Mouse (Mus musculus): ENCODE results near the gene Ubqln3.

Ubqln3 gene

DNA sequence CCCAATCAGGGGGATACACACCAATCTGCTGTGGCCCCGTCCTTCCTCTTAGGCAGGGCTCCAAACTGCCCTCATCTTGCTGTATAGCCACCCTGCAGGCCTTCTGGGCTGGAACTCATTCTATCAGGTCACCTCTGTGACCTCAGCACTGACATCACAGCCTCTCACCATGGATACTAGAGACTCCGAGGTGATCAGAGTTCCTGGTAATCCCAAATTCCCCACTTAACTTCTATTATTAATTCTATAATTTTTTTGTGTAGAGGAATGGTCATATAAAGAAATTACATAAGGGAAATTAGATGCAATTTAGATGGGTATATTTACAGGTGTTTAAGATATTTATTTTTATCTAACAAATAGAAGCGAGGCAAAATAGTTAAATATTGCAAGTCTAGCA is at the start of gene Ubqln3:
Ubqln3 (minus strand) TSS at position 101 of the 400 bp plus-strand sequence.
- no peak for DNase-seq (ENCODE audit: low spot score)

DNA sequence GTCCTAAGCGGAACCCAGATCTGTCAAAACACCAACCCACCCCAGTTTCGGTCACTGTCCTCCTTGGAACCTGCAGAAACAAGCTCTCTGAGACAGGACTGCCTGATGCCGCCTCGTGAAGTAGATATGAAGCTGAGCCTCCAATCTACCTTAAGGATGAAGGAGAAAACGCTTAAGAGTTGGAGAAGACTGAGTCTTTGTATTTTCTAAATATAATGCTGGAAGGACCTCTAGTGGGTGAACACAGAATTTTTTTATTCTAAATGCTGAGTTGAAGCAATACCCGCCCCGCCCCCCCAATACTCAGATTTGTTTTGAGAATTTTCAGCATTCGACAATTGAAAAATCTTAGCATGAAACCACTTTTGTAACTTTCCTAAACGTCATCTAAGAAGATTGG is 48.2 kb upstream of the Ubqln3 start:
- no peak for DNase-seq (ENCODE audit: low spot score)

DNA sequence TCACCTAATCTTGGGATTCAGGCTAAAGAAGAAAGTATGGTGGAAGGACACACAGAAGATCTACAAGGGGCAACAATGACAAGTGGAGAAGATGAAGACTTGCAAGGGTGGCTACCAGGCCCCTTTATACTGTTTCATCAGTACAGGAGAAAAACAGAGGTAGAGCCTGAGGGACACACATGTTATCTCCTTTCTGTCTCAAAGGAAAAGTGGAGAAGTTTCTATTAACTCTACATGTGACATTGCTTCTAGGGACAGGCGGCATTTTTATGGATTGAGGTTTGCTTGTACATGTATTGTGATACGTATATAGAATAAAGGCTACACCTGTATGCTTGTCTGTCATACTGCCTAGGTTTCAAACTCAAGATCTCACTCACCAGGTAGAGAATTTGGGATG is 40.2 kb upstream of the Ubqln3 start, which contains the start of gene Olfr648:
Olfr648 (minus strand) TSS at position 101 of the 400 bp plus-strand sequence.
- no peak for DNase-seq (ENCODE audit: low spot score)

DNA sequence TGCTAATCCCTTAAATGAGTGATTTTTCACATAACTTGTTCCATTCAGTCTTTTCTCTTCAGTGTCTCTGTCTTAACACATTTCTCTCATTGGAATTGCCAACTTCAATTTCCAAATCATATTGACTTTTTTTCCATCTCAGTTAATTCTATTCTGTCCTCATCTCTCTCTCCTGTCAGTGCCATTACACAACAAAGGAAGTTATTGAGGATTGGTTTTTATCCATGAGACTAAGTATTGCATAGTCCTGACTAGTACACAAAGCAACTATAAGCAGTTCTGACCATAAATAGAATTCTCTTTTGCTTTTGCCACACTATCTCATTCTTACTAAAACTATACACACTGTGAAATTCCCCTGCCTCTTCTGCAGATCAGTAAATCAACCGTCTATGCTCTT is 36.0 kb upstream of the Ubqln3 start:
- DNase-seq (ENCODE audit: low spot score), result no peak

DNA sequence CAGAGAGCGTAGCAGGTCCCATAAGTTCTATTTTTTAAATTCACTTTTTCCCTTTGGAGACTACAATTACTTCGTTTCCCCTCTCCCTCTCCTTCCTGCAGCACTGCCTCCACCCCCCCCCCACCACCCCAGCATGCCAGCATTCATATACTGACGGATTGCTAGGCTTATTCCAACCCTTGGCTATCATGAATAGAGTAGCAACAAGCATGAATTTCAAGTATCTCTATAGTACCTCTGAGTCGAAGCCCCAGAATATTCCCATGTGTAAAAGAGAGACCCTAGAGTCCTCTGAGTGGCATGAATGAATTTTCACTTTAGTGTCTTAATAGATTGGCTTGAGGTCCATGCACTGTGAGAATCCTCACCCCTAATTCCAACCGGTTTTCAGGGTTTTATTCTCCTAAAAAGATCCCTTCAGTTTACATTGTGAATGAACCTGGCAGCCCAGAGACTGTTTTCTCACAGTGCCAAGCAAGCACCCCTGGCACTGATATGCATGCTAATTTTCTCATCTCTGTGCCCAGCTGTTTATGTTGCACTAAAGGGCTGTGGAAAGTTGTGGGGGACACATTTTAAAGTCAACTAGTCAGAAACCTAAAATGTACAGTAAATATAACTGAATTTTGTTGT is 35.5 kb upstream of the Ubqln3 start:
- DNase-seq (ENCODE audit: low spot score), result no peak

DNA sequence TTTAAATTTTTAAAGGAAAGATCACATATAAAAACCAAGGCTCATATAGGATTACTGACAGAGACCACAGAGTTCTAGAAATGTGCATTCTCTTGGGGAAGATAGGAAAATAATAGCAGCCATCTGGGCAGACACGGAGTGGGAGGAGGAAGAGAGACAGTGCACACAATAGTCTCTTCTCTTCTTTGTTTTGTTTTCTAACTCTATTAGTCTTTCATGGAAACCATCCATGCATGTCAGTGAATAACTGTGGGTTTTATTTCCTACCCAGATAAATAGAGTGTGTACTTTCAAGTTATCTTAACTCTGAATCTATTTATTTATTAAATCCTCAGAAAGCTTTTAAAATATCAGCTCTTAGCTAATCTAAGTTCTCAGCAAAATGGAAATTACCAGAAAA is 32.0 kb upstream of the Ubqln3 start:
- DNase-seq (ENCODE audit: low spot score), result no peak

DNA sequence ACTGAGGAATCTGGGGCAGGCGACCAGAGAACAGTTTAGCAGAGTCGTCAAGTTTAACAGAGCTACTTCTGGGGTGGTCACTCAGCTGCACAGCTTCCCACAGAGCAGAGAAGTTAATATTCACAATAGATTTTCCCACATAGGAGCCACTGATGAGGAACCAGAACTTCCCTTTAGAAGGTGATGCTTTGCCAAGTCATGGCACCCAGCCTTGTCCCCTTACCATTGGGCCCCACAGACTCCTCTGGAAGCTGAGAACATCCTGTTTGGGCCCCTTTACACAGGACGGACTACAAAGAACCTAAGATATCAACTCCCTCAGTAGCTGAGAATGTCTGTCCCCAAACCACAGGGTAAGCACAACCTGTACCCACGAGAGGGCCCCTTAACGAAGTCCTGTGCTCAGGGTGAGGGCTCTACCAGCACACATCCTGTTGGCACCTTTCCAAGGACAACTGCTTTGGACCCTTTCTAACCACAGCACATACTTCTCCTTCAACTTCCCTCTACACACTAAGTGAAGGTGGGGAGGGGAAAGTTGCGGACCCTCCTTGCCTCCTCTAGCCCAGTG is 26.6 kb upstream of the Ubqln3 start:
- DNase-seq (ENCODE audit: low spot score), result no peak

DNA sequence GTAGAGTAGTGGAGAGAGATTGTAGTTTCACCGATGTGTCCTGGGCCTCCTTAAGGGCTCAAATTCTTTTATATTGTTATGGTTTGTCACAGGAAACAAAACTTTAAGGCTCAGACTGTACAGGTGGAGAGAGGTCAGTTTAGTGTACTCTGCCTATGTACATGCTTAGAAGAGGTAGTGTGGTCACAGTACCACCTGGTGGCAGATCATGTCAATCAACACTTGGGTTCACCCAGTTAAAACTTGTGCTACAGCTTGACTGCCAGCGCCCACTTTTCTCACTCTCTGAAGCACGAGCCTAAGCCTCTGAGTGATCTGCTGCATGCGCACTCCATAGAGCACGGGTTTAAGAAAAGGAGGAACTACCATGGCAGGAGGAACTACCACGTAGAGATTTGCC is 24.0 kb upstream of the Ubqln3 start:
- no peak for DNase-seq (ENCODE audit: low spot score)

DNA sequence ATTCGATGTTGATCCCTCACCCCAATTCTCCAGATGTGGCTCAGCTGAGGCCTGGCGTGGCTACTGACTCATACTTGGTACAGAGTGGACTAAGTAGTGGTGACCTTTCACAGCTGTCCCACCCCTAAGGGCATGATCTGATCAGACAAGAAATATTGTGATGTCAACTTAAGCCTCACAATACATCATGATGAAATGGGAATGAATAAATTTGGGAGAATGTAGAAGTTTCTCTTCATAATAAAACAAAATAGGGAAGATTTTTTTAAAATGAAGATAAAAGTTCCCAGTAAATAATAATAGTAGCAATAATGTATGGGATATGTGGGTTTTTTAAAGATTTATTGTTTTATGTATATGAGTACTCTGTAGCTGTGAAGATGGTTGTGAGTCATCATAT is 7.4 kb upstream of the Ubqln3 start, which contains the start of gene Ubqlnl:
Ubqlnl (minus strand) TSS at position 101 of the 400 bp plus-strand sequence.
- DNase-seq (ENCODE audit: low spot score), result no peak

DNA sequence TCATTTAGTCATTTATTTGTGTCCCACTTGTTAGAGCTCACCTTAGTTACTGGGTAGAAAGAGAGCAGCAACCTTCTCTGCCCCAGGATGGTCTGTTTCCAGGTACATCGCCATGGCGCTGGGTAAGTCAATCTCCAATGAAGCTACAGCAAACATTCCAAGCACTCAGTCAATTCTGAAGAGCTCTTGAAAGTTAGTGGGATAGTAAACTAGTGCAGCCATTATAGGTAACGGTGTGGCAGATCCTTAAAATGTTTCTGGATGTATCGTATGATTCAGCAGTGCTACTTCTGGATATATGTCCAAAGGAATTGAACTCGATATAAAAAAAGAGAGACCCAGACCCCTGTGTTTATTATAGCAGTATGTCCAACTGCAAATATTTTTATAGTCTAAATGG is 5.8 kb downstream of the Ubqln3 start, which contains the start of gene Olfr643:
Olfr643 (minus strand) TSS at position 101 of the 400 bp plus-strand sequence.
- no peak for DNase-seq (ENCODE audit: low spot score)

DNA sequence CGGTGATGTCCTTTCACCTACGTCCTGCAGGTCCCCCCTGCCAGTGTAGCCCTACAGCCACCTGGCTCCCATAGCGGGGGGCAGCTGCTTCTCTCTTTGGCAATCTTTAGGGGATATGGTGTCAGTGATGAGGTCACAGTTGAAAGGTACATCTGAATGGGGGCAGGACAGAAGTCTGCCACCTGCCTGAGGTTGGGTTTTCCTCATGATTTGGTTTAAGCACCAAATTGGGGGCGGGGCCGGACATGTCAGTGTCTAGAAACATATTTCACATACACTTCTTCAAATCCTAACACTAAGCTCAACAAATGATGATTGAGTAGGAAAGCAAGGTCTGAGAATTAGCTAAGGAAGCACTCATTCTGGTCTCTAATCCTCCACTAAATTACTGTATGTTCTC is 13.4 kb downstream of the Ubqln3 start, which contains the start of gene Ubqln5:
Ubqln5 (minus strand) TSS at position 101 of the 400 bp plus-strand sequence.
- no peak for DNase-seq (ENCODE audit: low spot score)

DNA sequence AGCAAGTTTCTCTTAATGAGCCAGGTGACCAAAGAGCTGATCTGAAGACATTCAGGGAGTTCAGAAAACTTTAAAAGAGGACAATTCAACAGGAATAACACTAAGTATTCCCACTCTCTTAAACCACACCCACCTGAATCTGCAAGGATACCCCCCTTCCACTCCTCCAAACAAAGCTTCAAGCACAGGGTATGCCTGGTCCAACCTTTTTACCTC is 38.4 kb downstream of the Ubqln3 start, which contains the start of gene Olfr646:
Olfr646 (plus strand) TSS at position 117 of the 216 bp plus-strand sequence.
- DNase-seq (ENCODE audit: low spot score), result no peak

DNA sequence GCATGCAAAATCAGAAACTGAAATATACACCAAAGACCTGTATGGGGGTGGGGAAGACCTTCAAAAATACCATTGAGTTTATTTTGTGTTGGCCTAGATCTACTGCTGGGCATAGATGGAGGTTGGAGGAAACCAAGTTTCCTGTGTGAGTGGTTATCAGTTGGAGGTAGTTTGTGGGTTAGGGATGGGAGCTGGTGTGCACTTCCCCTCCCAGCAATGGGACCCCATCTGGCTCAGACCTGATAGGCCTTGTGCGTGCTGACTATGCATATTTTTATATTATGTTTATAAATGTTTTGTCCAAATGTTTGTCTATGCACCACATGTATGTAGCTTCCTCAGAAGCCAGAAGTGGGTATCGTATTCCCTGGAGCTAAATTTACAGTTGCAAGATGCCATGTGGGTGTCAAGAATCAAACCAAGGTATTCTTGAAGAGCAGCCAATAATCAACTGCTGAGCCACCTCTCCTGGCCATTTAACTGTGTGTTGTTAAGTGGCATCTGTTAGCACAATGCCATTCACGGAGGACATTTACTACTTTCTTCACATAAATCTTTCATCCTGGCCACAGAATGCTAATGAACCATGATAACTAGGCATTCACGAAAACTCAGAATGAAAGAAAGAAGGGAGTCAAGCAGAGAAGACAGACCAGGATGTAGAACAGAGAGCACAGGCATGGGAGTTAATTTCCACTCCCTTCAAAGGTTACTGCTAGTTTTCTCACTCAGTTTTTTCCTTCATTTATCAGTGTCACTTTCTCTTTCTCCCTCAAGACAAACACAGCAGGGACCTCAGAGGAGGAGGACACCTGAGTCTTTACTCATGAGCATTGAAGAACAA is 38.9 kb downstream of the Ubqln3 start:
- no peak for DNase-seq (ENCODE audit: low spot score)
